In the genomic region with DNA sequence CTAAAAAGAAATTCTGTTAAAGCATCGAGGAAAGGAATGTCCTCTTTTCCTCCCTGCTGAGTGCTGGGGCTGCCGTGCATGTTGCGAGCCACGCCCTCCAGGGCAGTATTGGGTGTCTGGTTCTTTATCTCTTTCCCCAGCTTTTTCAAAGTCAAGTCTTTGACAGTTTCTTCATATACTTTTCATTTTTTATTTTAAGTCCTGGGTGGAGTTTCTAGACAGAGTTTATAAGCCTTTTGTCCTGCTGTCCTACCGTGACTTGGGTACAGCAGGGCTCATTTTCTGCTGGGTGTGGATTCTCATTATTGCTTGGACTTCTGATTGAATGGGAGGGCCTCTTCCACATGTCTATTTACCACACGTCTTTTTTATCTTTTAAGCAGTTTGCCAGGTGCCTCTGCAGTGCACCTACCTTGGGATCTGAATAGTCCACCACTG, we compare ENCODE assay signal across 8 mouse cellular contexts. TPM values are rescaled to one million over a fixed set of nuclear protein-coding genes. Genes with fewer than 3 reads are reported as not detected.
DNase-seq lines count a peak whose midpoint lies in the region; ATAC-seq and TF ChIP-seq lines count a peak whose summit lies in the region.

No protein-coding gene starts in this region.

- H3K27ac ChIP-seq in left cerebral cortex, adult 2 months, result peak overlapping the region; percentile 100
- peak overlapping the region; percentile 97 for H3K27ac ChIP-seq in embryonic facial prominence, embryonic 10.5 days (replicated peaks)
- H3K27ac ChIP-seq in hindbrain, postnatal 0 days, result peak overlapping the region; percentile 98
- H3K27ac ChIP-seq in midbrain, embryonic 16.5 days (ENCODE audit: low read length), result peak overlapping the region; percentile 99

- H3K4me2 ChIP-seq in hindbrain, postnatal 0 days (ENCODE audit: low read depth, low read length), result peak overlapping the region; percentile 90
- H3K4me2 ChIP-seq in midbrain, embryonic 16.5 days (ENCODE audit: low read length), result peak overlapping the region; percentile 93

- 74% methylated on average over 6 of the region's 6 CpGs for WGBS in embryonic facial prominence, embryonic 10.5 days
- 34% methylated on average over 6 of the region's 6 CpGs for WGBS in hindbrain, postnatal 0 days
- 36% methylated on average over 6 of the region's 6 CpGs for WGBS in midbrain, embryonic 16.5 days

- no peak for DNase-seq in left cerebral cortex, adult 2 months (ENCODE audit: extremely low spot score in 1 of 2, low spot score in 2 of 2)
- no peak for DNase-seq in left cerebral cortex, postnatal 10 days (ENCODE audit: extremely low spot score in 1 of 2, low spot score in 2 of 2)
- no peak for DNase-seq in embryonic facial prominence, embryonic 10.5 days (ENCODE audit: low spot score)
- peak; percentile 17 for DNase-seq in hindbrain, postnatal 0 days (ENCODE audit: low spot score)
- no peak for DNase-seq in adipocyte (ENCODE audit: low spot score)
- DNase-seq in urinary bladder, adult 18-20 months (ENCODE audit: low spot score in 2 of 2), result no peak
- DNase-seq in lung, postnatal 25 days (ENCODE audit: low spot score), result no peak

- ATAC-seq in hindbrain, postnatal 0 days, result no peak
- ATAC-seq in midbrain, embryonic 16.5 days, result no peak

- intact Hi-C loops in left cerebral cortex, adult 2 months (cut with DNase I), result loop anchor here (5.0 kb wide), 1 partner anchor 83 kb away; a partner anchor contains a TSS
- intact Hi-C loops in left cerebral cortex, postnatal 10 days (cut with DNase I), result no loop called here

- peak overlapping the region; percentile 47 for H3K4me3 ChIP-seq in left cerebral cortex, adult 2 months
- peak overlapping the region; percentile 83 for H3K4me3 ChIP-seq in embryonic facial prominence, embryonic 10.5 days
- peak overlapping the region; percentile 73 for H3K4me3 ChIP-seq in hindbrain, postnatal 0 days (ENCODE audit: low read length)
- peak overlapping the region; percentile 66 for H3K4me3 ChIP-seq in midbrain, embryonic 16.5 days (ENCODE audit: low read depth, low read length)

- no peaks in the 10 kb centered on the region for H3K27me3 ChIP-seq in embryonic facial prominence, embryonic 10.5 days (replicated peaks; ENCODE audit: low read depth, poor library complexity, severe bottlenecking)
- H3K27me3 ChIP-seq in hindbrain, postnatal 0 days (ENCODE audit: insufficient read depth, low read length), result no peaks in the 10 kb centered on the region
- H3K27me3 ChIP-seq in midbrain, embryonic 16.5 days (ENCODE audit: control insufficient read depth, insufficient read depth, low read depth, low read length), result no peaks in the 10 kb centered on the region

- H3K9me3 ChIP-seq in embryonic facial prominence, embryonic 10.5 days, result no peaks in the 10 kb centered on the region
- H3K9me3 ChIP-seq in hindbrain, postnatal 0 days (ENCODE audit: low read length), result no peaks in the 10 kb centered on the region
- H3K9me3 ChIP-seq in midbrain, embryonic 16.5 days (replicated peaks; ENCODE audit: control insufficient read depth, low read length, poor library complexity, severe bottlenecking), result no peaks in the 10 kb centered on the region

- TF ChIP-seq CTCF in left cerebral cortex, adult 2 months (IDR thresholded peaks at IDR 0.05), result no peak
- no peak for TF ChIP-seq CTCF in hindbrain, postnatal 0 days (IDR thresholded peaks at IDR 0.05; ENCODE audit: low read depth)

- peaks cover 28% of the 10 kb centered on the region for H3K4me1 ChIP-seq in embryonic facial prominence, embryonic 10.5 days
- H3K4me1 ChIP-seq in hindbrain, postnatal 0 days (ENCODE audit: insufficient read depth, low read length), result peaks cover 28% of the 10 kb centered on the region
- peaks cover 37% of the 10 kb centered on the region for H3K4me1 ChIP-seq in midbrain, embryonic 16.5 days (ENCODE audit: control insufficient read depth, insufficient read depth, low read length)

- peak overlapping the region; percentile 97 for H3K9ac ChIP-seq in hindbrain, postnatal 0 days (replicated peaks; ENCODE audit: low read length)
- H3K9ac ChIP-seq in midbrain, embryonic 16.5 days (ENCODE audit: low read depth, low read length), result peak overlapping the region; percentile 75

- H3K36me3 ChIP-seq in embryonic facial prominence, embryonic 10.5 days (replicated peaks), result peaks cover 51% of the 10 kb centered on the region
- peaks cover 20% of the 10 kb centered on the region for H3K36me3 ChIP-seq in hindbrain, postnatal 0 days (ENCODE audit: insufficient read depth, low read length)
- H3K36me3 ChIP-seq in midbrain, embryonic 16.5 days (ENCODE audit: control insufficient read depth, insufficient read depth, low read length), result peaks cover 4% of the 10 kb centered on the region

RNA-seq across cellular contexts. Expression of a gene that starts 3.6 kb away (rescaled TPM):
- 10 to 100 TPM; 68.8 to 70.6 TPM for total RNA-seq in left cerebral cortex, adult 2 months (2021)
- 10 to 100 TPM; 57.2 to 66.5 TPM for total RNA-seq in left cerebral cortex, postnatal 10 days (2021)
- 59.7 and 61.2 TPM in 2 replicates for polyA plus RNA-seq in embryonic facial prominence, embryonic 10.5 days (2016; fragmentation: Nextera tagmentation; extraction: Ambion mirVana)
- total RNA-seq in hindbrain, postnatal 0 days (2014; rRNA removed), result 37.5 and 44.0 TPM in 2 replicates
- 20.3 and 22.5 TPM in 2 replicates for polyA plus RNA-seq in hindbrain, postnatal 0 days (2015; fragmentation: Nextera tagmentation; extraction: Ambion mirVana)
- 38.9 and 43.0 TPM in 2 replicates for polyA plus RNA-seq in midbrain, embryonic 16.5 days (2015; fragmentation: Nextera tagmentation; extraction: Ambion mirVana)

RNA-seq across cellular contexts. Expression of a gene that starts 3.7 kb away (rescaled TPM):
- total RNA-seq in left cerebral cortex, adult 2 months (2021), result 10 to 100 TPM; 38.0 to 44.3 TPM
- 10 to 100 TPM; 50.4 to 52.0 TPM for total RNA-seq in left cerebral cortex, postnatal 10 days (2021)
- 96.0 and 96.3 TPM in 2 replicates for polyA plus RNA-seq in embryonic facial prominence, embryonic 10.5 days (2016; fragmentation: Nextera tagmentation; extraction: Ambion mirVana)
- 42.9 and 45.9 TPM in 2 replicates for total RNA-seq in hindbrain, postnatal 0 days (2014; rRNA removed)
- 66.6 and 72.2 TPM in 2 replicates for polyA plus RNA-seq in hindbrain, postnatal 0 days (2015; fragmentation: Nextera tagmentation; extraction: Ambion mirVana)
- 46.9 and 54.4 TPM in 2 replicates for polyA plus RNA-seq in midbrain, embryonic 16.5 days (2015; fragmentation: Nextera tagmentation; extraction: Ambion mirVana)

RNA-seq across cellular contexts. Expression of a gene that starts 10.0 kb away (rescaled TPM):
- 10 to 100 TPM; 51.8 to 63.6 TPM for total RNA-seq in left cerebral cortex, adult 2 months (2021)
- 100 to 1,000 TPM; 105 to 111 TPM for total RNA-seq in left cerebral cortex, postnatal 10 days (2021)
- polyA plus RNA-seq in embryonic facial prominence, embryonic 10.5 days (2016; fragmentation: Nextera tagmentation; extraction: Ambion mirVana), result 117 and 130 TPM in 2 replicates
- 163 and 169 TPM in 2 replicates for total RNA-seq in hindbrain, postnatal 0 days (2014; rRNA removed)
- 222 and 225 TPM in 2 replicates for polyA plus RNA-seq in hindbrain, postnatal 0 days (2015; fragmentation: Nextera tagmentation; extraction: Ambion mirVana)
- polyA plus RNA-seq in midbrain, embryonic 16.5 days (2015; fragmentation: Nextera tagmentation; extraction: Ambion mirVana), result 455 and 465 TPM in 2 replicates

RNA-seq across cellular contexts. Expression of a gene that starts 22.7 kb away (rescaled TPM):
- total RNA-seq in left cerebral cortex, adult 2 months (2021), result 10 to 100 TPM; 58.9 to 59.3 TPM
- 10 to 100 TPM; 61.5 to 72.4 TPM for total RNA-seq in left cerebral cortex, postnatal 10 days (2021)
- polyA plus RNA-seq in embryonic facial prominence, embryonic 10.5 days (2016; fragmentation: Nextera tagmentation; extraction: Ambion mirVana), result 27.5 and 28.6 TPM in 2 replicates
- 39.8 and 49.2 TPM in 2 replicates for total RNA-seq in hindbrain, postnatal 0 days (2014; rRNA removed)
- 69.0 and 74.3 TPM in 2 replicates for polyA plus RNA-seq in hindbrain, postnatal 0 days (2015; fragmentation: Nextera tagmentation; extraction: Ambion mirVana)
- 63.9 and 76.4 TPM in 2 replicates for polyA plus RNA-seq in midbrain, embryonic 16.5 days (2015; fragmentation: Nextera tagmentation; extraction: Ambion mirVana)

RNA-seq across cellular contexts. Expression of a gene that starts 40.3 kb away (rescaled TPM):
- 10 to 100 TPM; 30.0 to 39.7 TPM for total RNA-seq in left cerebral cortex, adult 2 months (2021)
- total RNA-seq in left cerebral cortex, postnatal 10 days (2021), result 10 to 100 TPM; 29.1 to 31.0 TPM
- polyA plus RNA-seq in embryonic facial prominence, embryonic 10.5 days (2016; fragmentation: Nextera tagmentation; extraction: Ambion mirVana), result 52.6 and 60.7 TPM in 2 replicates
- 31.3 and 33.2 TPM in 2 replicates for total RNA-seq in hindbrain, postnatal 0 days (2014; rRNA removed)
- 22.9 and 23.1 TPM in 2 replicates for polyA plus RNA-seq in hindbrain, postnatal 0 days (2015; fragmentation: Nextera tagmentation; extraction: Ambion mirVana)
- polyA plus RNA-seq in midbrain, embryonic 16.5 days (2015; fragmentation: Nextera tagmentation; extraction: Ambion mirVana), result 28.4 and 30.5 TPM in 2 replicates
